Mouse (Mus musculus) cerebellum, adult 2 months (tissue): Measurements from ENCODE around the gene Lrrc66.

Source experiments
- CTCF ChIP-seq: fragments of 200-500 bp; IDR thresholded peaks from 2 replicates; pipeline ENCODE4 v1.5.1; 2011; ENCODE audit warnings: low read depth, mild to moderate bottlenecking, control low read depth, low read length, moderate library complexity, borderline replicate concordance; ENCODE audit not compliant: insufficient read depth
- POLR2A ChIP-seq: fragments of 200-500 bp; IDR thresholded peaks from 2 replicates; pipeline ENCODE4 v1.6.1; 2011; ENCODE audit warnings: low read length, control low read depth, borderline replicate concordance; ENCODE audit not compliant: insufficient read depth

DNA sequence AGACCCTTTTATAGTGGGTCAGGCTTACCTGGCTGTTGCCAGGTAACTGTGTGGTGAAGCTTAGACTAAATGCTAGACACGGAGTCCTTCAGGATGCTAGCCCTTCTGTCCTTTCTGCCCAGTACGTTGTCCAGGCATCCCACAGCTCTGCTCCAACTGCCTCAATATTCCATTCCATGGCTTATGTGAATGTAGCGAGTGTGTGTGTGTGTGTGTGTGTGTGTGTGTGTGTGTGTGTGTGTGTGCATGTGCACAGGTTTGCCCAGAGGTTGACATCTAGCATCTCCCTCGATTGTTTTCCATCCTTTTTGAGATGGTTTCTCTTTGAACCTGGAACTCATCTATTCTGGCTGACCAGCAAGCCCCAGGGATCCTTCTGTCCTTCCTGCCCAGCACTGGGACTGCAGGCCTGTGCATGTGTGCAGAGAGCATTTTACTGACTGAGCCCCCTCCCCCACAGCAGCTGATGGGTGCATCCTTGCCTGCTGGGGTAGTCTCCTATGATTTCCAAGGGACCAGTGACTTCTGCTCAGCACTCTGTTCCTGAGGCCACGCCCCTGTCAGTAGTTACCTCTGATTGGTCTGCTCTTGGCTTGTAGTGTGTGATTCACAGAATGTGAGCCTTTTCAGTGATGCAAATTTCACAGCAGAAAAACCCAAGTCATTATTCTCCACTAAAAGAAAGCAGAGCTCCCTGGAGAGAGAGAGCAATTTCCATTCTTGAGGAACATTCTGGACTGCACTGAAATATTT is 33.2 kb downstream of the Lrrc66 start:
- no peak for TF ChIP-seq POLR2A
- TF ChIP-seq CTCF = no peak
